8 mouse cellular contexts compared by ENCODE assay signal in genomic region chr14:101378965-101379662, GRCm38 (mm10).
A peak's percentile ranks its signal among the peaks of the same experiment; 100 is the strongest.
DNase-seq lines count a peak whose midpoint lies in the region; ATAC-seq lines count a peak whose summit lies in the region.

No protein-coding gene starts in this region.

- ATAC-seq in hindbrain, embryonic 11.5 days (ENCODE audit: low FRiP score): peak; percentile 91

- no peaks in the 10 kb centered on the region for H3K9me3 ChIP-seq in hindbrain, embryonic 11.5 days (ENCODE audit: control insufficient read depth, low read length)

- H3K4me3 ChIP-seq in hindbrain, embryonic 11.5 days (ENCODE audit: low read depth, low read length): peak overlapping the region; percentile 27

- 0 out of 2 replicates have a peak, but pooled peaks cover 2% of the 10 kb centered on the region for H3K4me1 ChIP-seq in hindbrain, embryonic 11.5 days (replicated peaks; ENCODE audit: control insufficient read depth, insufficient read depth, low read length)

- H3K27me3 ChIP-seq in hindbrain, embryonic 11.5 days (ENCODE audit: control insufficient read depth, insufficient read depth, low read length): no peaks in the 10 kb centered on the region

- no peaks in the 10 kb centered on the region for H3K36me3 ChIP-seq in hindbrain, embryonic 11.5 days (ENCODE audit: control insufficient read depth, insufficient read depth, low read length)

- H3K27ac ChIP-seq in hindbrain, embryonic 11.5 days (ENCODE audit: low read depth, low read length): peak overlapping the region; percentile 39; the same call in 1 of the 2 replicates

- WGBS in hindbrain, embryonic 11.5 days: 23% methylated on average over 21 of the region's 21 CpGs

- H3K4me2 ChIP-seq in hindbrain, embryonic 11.5 days (replicated peaks; ENCODE audit: low read depth, low read length): peak overlapping the region; percentile 31

- peak overlapping the region; percentile 42; the same call in 1 of the 2 replicates for H3K9ac ChIP-seq in hindbrain, embryonic 11.5 days (ENCODE audit: low read depth, low read length)

- peak; percentile 84 for DNase-seq in Muller cell, postnatal 12 days (ENCODE audit: inconsistent ontology term)
- peak; percentile 53 for DNase-seq in cerebellum, adult 9-10 months
- DNase-seq in frontal cortex, postnatal 10 days (ENCODE audit: low spot score in 2 of 2): peak; percentile 48 to 83
- peak; percentile 90 for DNase-seq in hindbrain, embryonic 11.5 days (ENCODE audit: low spot score)
- peak; percentile 26 for DNase-seq in layer of hippocampus, adult 9-11 months
- DNase-seq in lung, postnatal 10 days: peak; percentile 74
- DNase-seq in retina, embryonic 14.5 days (ENCODE audit: low spot score): peak; percentile 88
- peak; percentile 32 for DNase-seq in yolk sac, embryonic 10.5 days (ENCODE audit: low spot score)

Comparison
In these comparisons a context has a peak if more than half of its experiments do, and no peak if none do; other contexts are left out.
1. Peak in every context shown above with its lines: DNase-seq, ATAC-seq, H3K4me3 ChIP-seq and H3K27ac ChIP-seq.
2. DNase-seq: peak in every context shown above with its lines; median percentile 90 in hindbrain, embryonic 11.5 days; 88 in retina, embryonic 14.5 days; 84 in Muller cell, postnatal 12 days; 74 in lung, postnatal 10 days; 66 in frontal cortex, postnatal 10 days; 53 in cerebellum, adult 9-10 months; 32 in yolk sac, embryonic 10.5 days; 26 in layer of hippocampus, adult 9-11 months.